Mouse (Mus musculus): ENCODE results near the gene Phrf1. TPM values are rescaled to one million over a fixed set of nuclear protein-coding genes. Genes with fewer than 3 reads are reported as not detected.

The Phrf1 gene
- 32.1 and 33.6 TPM in 2 replicates for polyA plus RNA-seq (2015; fragmentation: Nextera tagmentation; extraction: Ambion mirVana)

GRCm38 (mm10) chr7:141228279-141229067, at the start of gene Phrf1:
TSS of gene Phrf1 (plus strand) at chr7:141228784.

GRCm38 (mm10) chr7:141193948-141194347, 34.6 kb upstream of the Phrf1 start, which contains the start of the genes Hras and Lrrc56:
TSS of gene Hras (minus strand) at chr7:141194005.
TSS of gene Lrrc56 (plus strand) at chr7:141194157.

GRCm38 (mm10) chr7:141213605-141214235, 14.9 kb upstream of the Phrf1 start, which contains the start of gene Lmntd2:
TSS of gene Lmntd2 (minus strand) at chr7:141214080.

GRCm38 (mm10) chr7:141215101-141215879, 13.3 kb upstream of the Phrf1 start, which contains the start of gene Rassf7:
TSS of gene Rassf7 (plus strand) at chr7:141215860.

GRCm38 (mm10) chr7:141265739-141266561, 37.4 kb downstream of the Phrf1 start, which contains the start of gene Irf7:
TSS of gene Irf7 (minus strand) at chr7:141266481.

GRCm38 (mm10) chr7:141276546-141276945, 48.0 kb downstream of the Phrf1 start, which contains the start of gene Cdhr5:
TSS of gene Cdhr5 (minus strand) at chr7:141276786.

GRCm38 (mm10) chr7:141278766-141279590, 50.4 kb downstream of the Phrf1 start, which contains the start of gene Sct:
TSS of gene Sct (minus strand) at chr7:141279133.

GRCm38 (mm10) chr7:141291921-141292582, 63.5 kb downstream of the Phrf1 start, which contains the start of gene Drd4:
TSS of gene Drd4 (plus strand) at chr7:141292006.

MicroRNA genes within 50 kb of the gene (microRNA counts, 519-probe panel; counts per million panel counts)
- 4,062 counts per million, percentile 34 among the panel's probes with 10 or more counts for microRNA mmu-miR-210

Small RNAs within 50 kb of the gene (microRNA-seq; reads per million reads assigned to microRNA genes)
- 308 reads per million, percentile 62 among the genes with 10 or more reads in this experiment for gene Mir210

Other genes with a start within 250 kb of the Phrf1 start
- 166 and 167 TPM in 2 replicates for gene Ifitm3, start 218.0 kb upstream of the Phrf1 start, polyA plus RNA-seq (2015; fragmentation: Nextera tagmentation; extraction: Ambion mirVana)
- gene Ifitm6, start 210.9 kb upstream of the Phrf1 start, polyA plus RNA-seq (2015; fragmentation: Nextera tagmentation; extraction: Ambion mirVana), result 4.0 and 4.5 TPM in 2 replicates
- not detected in 2 replicates for gene Gm17387, start 199.7 kb upstream of the Phrf1 start, polyA plus RNA-seq (2015; fragmentation: Nextera tagmentation; extraction: Ambion mirVana)
- gene B4galnt4, start 167.7 kb upstream of the Phrf1 start, polyA plus RNA-seq (2015; fragmentation: Nextera tagmentation; extraction: Ambion mirVana), result 38.2 and 39.6 TPM in 2 replicates
- gene Pkp3, start 150.6 kb upstream of the Phrf1 start, polyA plus RNA-seq (2015; fragmentation: Nextera tagmentation; extraction: Ambion mirVana), result 0.28 TPM in 1 of 2 replicates, not detected in the other
- 2.2 and 3.4 TPM in 2 replicates for gene Sigirr, start 128.2 kb upstream of the Phrf1 start, polyA plus RNA-seq (2015; fragmentation: Nextera tagmentation; extraction: Ambion mirVana)
- gene Ano9, start 111.0 kb upstream of the Phrf1 start, polyA plus RNA-seq (2015; fragmentation: Nextera tagmentation; extraction: Ambion mirVana), result 0.22 and 0.51 TPM in 2 replicates
- gene Ptdss2, start 106.4 kb upstream of the Phrf1 start, polyA plus RNA-seq (2015; fragmentation: Nextera tagmentation; extraction: Ambion mirVana), result 79.0 and 88.5 TPM in 2 replicates
- 56.1 and 58.4 TPM in 2 replicates for gene Rnh1, start 55.9 kb upstream of the Phrf1 start, polyA plus RNA-seq (2015; fragmentation: Nextera tagmentation; extraction: Ambion mirVana)
- 234 and 238 TPM in 2 replicates for gene Hras, start 34.8 kb upstream of the Phrf1 start, polyA plus RNA-seq (2015; fragmentation: Nextera tagmentation; extraction: Ambion mirVana)
- 4.5 and 5.7 TPM in 2 replicates for gene Lrrc56, start 34.6 kb upstream of the Phrf1 start, polyA plus RNA-seq (2015; fragmentation: Nextera tagmentation; extraction: Ambion mirVana)
- gene Lmntd2, start 14.7 kb upstream of the Phrf1 start, polyA plus RNA-seq (2015; fragmentation: Nextera tagmentation; extraction: Ambion mirVana), result 0.18 and 0.44 TPM in 2 replicates
- gene Rassf7, start 12.9 kb upstream of the Phrf1 start, polyA plus RNA-seq (2015; fragmentation: Nextera tagmentation; extraction: Ambion mirVana), result 18.2 and 21.4 TPM in 2 replicates
- 4.4 and 5.6 TPM in 2 replicates for gene Irf7, start 37.7 kb downstream of the Phrf1 start, polyA plus RNA-seq (2015; fragmentation: Nextera tagmentation; extraction: Ambion mirVana)
- 0.20 TPM in 1 of 2 replicates, not detected in the other for gene Cdhr5, start 48.0 kb downstream of the Phrf1 start, polyA plus RNA-seq (2015; fragmentation: Nextera tagmentation; extraction: Ambion mirVana)
- 6.4 and 7.7 TPM in 2 replicates for gene Sct, start 50.3 kb downstream of the Phrf1 start, polyA plus RNA-seq (2015; fragmentation: Nextera tagmentation; extraction: Ambion mirVana)
- 0.62 and 1.3 TPM in 2 replicates for gene Drd4, start 63.2 kb downstream of the Phrf1 start, polyA plus RNA-seq (2015; fragmentation: Nextera tagmentation; extraction: Ambion mirVana)
- gene Deaf1, start 98.9 kb downstream of the Phrf1 start, polyA plus RNA-seq (2015; fragmentation: Nextera tagmentation; extraction: Ambion mirVana), result 212 and 254 TPM in 2 replicates
- 41.4 and 42.7 TPM in 2 replicates for gene Tmem80, start 99.0 kb downstream of the Phrf1 start, polyA plus RNA-seq (2015; fragmentation: Nextera tagmentation; extraction: Ambion mirVana)
- gene Eps8l2, start 110.1 kb downstream of the Phrf1 start, polyA plus RNA-seq (2015; fragmentation: Nextera tagmentation; extraction: Ambion mirVana), result 0.45 and 0.84 TPM in 2 replicates
- 246 and 267 TPM in 2 replicates for gene Taldo1, start 163.4 kb downstream of the Phrf1 start, polyA plus RNA-seq (2015; fragmentation: Nextera tagmentation; extraction: Ambion mirVana)
- 44.0 and 44.6 TPM in 2 replicates for gene Gatd1, start 185.4 kb downstream of the Phrf1 start, polyA plus RNA-seq (2015; fragmentation: Nextera tagmentation; extraction: Ambion mirVana)
- 255 and 295 TPM in 2 replicates for gene Cend1, start 200.7 kb downstream of the Phrf1 start, polyA plus RNA-seq (2015; fragmentation: Nextera tagmentation; extraction: Ambion mirVana)
- 69.2 and 77.6 TPM in 2 replicates for gene Slc25a22, start 209.1 kb downstream of the Phrf1 start, polyA plus RNA-seq (2015; fragmentation: Nextera tagmentation; extraction: Ambion mirVana)
- 1.2 and 1.4 TPM in 2 replicates for gene Pidd1, start 215.2 kb downstream of the Phrf1 start, polyA plus RNA-seq (2015; fragmentation: Nextera tagmentation; extraction: Ambion mirVana)
- 775 and 923 TPM in 2 replicates for gene Rplp2, start 218.6 kb downstream of the Phrf1 start, polyA plus RNA-seq (2015; fragmentation: Nextera tagmentation; extraction: Ambion mirVana)
- 19.9 and 22.2 TPM in 2 replicates for gene Pnpla2, start 226.4 kb downstream of the Phrf1 start, polyA plus RNA-seq (2015; fragmentation: Nextera tagmentation; extraction: Ambion mirVana)
- 4.9 and 10.1 TPM in 2 replicates for gene Cracr2b, start 232.3 kb downstream of the Phrf1 start, polyA plus RNA-seq (2015; fragmentation: Nextera tagmentation; extraction: Ambion mirVana)
- gene Cd151, start 238.6 kb downstream of the Phrf1 start, polyA plus RNA-seq (2015; fragmentation: Nextera tagmentation; extraction: Ambion mirVana), result 18.5 and 18.6 TPM in 2 replicates
- gene Polr2l, start 246.3 kb downstream of the Phrf1 start, polyA plus RNA-seq (2015; fragmentation: Nextera tagmentation; extraction: Ambion mirVana), result 86.6 and 89.5 TPM in 2 replicates
- gene Tspan4, start 246.5 kb downstream of the Phrf1 start, polyA plus RNA-seq (2015; fragmentation: Nextera tagmentation; extraction: Ambion mirVana), result 106 TPM in 2 replicates

All from neural tube, postnatal 0 days (tissue).